Mouse (Mus musculus) olfactory bulb, adult 2 months (tissue): Measurements from ENCODE around the gene Mrm3.

Experiments used
- CTCF ChIP-seq: fragments of 200-500 bp; IDR thresholded peaks from 2 replicates; pipeline ENCODE4 v1.5.1; 2012; ENCODE audit warnings: low read depth, mild to moderate bottlenecking, low read length, moderate library complexity; ENCODE audit not compliant: insufficient read depth
- POLR2A ChIP-seq: fragments of 200-500 bp; IDR thresholded peaks from 2 replicates; pipeline ENCODE4 v1.6.1; 2012; ENCODE audit warnings: mild to moderate bottlenecking, low read depth, low read length, moderate library complexity; ENCODE audit not compliant: insufficient read depth

DNA sequence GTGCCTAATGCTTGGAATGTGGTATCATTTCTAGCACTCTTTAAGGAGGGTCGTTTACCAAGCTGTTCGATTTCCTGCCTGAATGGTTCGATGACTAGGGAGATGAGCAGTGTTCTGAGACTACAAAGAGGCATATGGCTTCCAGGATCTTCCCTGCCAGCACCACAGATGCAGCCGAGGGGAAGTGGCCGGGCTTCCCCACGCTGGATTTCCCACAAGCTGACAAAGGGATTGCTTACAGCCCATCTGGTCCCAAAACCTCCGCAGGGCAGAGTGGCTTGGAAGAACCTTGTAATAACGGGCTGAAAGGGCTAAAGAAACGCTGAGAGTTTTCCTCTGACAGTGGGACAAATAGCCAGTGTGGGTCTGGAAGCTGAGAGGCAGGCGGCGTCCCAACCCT is 46.9 kb downstream of the Mrm3 start:
- TF ChIP-seq POLR2A, result no peak
- no peak for TF ChIP-seq CTCF
